Mouse (Mus musculus) colon, adult 2 months (tissue): Measurements from ENCODE around the gene Gm10553. TPM values are rescaled to one million over a fixed set of nuclear protein-coding genes. Genes with fewer than 3 reads are reported as not detected.

ENCODE experiments used
- polyA plus RNA-seq: library from polyadenylated mRNA; depleted of rRNA; stranded (reverse); fragments of >200 nt; gene quantifications from 2 replicates; pipeline ENCODE4 v1.2.3, GENCODE M21; 2012; rRNA removed

The Gm10553 gene
- not detected in 2 replicates for polyA plus RNA-seq

DNA sequence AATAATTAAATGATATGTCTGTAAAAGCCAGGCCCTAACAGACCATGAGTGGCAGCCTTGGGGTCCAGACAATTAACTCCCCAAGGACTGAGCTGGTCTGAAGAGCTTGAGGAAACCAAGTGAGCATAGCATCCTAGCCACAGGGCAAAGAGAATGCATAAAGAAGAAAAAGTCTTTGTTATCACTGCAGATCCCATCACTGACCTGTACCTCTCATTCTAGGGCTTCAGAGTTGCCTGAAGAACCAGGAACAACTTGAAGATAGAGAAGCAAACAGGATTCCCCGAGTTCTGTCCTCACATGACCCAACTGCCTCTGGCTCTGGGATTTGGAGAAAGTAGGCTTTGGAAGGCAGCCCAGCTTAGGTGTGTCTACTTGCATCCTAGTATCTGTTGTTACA lies at the start of gene Gm10553:
TSS of gene Gm10553 (plus strand) at position 301 of the 400 bp plus-strand sequence.

DNA sequence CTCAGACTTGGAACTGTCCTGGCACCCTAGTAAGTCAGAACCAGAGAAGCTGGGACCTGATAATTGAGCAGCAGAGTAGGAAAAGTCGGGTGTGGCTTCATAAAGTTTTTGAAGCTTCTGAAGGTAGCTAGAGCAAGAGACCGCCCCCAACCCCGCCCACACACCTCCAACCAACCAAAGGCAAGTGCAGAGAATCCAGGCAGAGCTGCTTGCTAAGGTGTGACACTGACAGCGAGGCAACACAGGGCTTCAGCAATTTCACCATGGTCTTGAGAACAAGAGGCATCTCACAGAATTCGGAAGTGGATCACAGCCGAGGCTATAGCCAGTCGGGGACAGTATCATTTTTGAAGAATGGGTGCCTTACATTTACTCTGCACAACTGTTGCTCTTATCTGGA lies 9.8 kb downstream of the Gm10553 start, which contains the start of gene A530032D15Rik:
TSS of gene A530032D15Rik (minus strand) at position 101 of the 400 bp plus-strand sequence.

Other genes starting within 250 kb of the Gm10553 start
- 0.03 TPM in 1 of 2 replicates, not detected in the other for gene Slc16a14, start 165.0 kb upstream of the Gm10553 start, polyA plus RNA-seq
- gene A530032D15Rik, start 9.7 kb downstream of the Gm10553 start, polyA plus RNA-seq = 0.07 TPM in 1 of 2 replicates, not detected in the other
- 0.25 and 0.37 TPM in 2 replicates for gene C130026I21Rik, start 170.4 kb downstream of the Gm10553 start, polyA plus RNA-seq